Mouse (Mus musculus): Measurements from ENCODE around the gene Dctn2.
"Not testable (repeated sequence)": the region's sequence is repeated elsewhere in the genome, so short reads cannot be mapped to it uniquely, and the experiment has no call there.

Gene Dctn2

GRCm38 (mm10) chr10:127290307-127290929, 24.2 kb downstream of the Dctn2 start:
- DNase-seq, result peak; percentile 100

GRCm38 (mm10) chr10:127290930-127291880, 25.0 kb downstream of the Dctn2 start:
- DNase-seq, result peak; percentile 78

DNA sequence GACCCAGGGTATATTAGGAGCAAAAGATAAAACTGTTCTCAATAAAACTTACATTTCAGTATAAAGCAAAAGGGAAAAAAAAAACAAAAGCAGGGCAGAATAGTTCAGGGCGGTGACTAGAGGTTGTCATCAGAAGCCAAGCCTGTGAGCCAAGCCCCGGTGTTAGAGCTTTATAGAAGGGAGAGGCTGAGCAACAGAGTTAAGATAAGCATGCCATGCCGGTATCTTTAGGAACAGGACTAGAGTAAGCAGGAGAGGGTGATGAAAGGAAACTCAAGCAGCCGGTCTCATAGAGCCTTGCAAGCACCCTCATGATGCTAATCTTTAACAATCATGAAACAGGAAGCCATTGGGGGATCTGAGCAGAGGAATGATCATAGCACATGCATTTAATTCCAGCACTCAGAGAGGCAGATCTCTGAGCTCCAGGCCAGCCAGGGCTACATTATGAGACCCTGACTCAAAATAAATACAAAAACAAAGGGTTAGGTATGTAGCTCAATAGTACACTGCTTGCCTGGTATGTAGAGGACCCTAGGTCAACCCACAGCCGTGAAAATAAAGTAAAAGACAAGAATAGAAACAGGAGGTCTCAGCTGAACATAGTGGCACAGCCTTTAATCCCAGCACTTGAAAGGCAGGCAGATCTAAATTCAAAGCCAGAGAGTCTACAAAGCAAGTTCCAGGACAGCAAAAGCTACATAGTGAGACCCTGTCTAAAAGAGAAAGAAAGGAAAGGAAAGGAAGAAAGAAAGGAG, 25.9 kb downstream of the Dctn2 start:
- DNase-seq, result peak; percentile 5

- no peak for DNase-seq
Measured at GRCm38 (mm10) chr10:127292987-127293538, 26.9 kb downstream of the Dctn2 start.

GRCm38 (mm10) chr10:127293590-127294113, 27.5 kb downstream of the Dctn2 start:
- no peak for DNase-seq

DNA sequence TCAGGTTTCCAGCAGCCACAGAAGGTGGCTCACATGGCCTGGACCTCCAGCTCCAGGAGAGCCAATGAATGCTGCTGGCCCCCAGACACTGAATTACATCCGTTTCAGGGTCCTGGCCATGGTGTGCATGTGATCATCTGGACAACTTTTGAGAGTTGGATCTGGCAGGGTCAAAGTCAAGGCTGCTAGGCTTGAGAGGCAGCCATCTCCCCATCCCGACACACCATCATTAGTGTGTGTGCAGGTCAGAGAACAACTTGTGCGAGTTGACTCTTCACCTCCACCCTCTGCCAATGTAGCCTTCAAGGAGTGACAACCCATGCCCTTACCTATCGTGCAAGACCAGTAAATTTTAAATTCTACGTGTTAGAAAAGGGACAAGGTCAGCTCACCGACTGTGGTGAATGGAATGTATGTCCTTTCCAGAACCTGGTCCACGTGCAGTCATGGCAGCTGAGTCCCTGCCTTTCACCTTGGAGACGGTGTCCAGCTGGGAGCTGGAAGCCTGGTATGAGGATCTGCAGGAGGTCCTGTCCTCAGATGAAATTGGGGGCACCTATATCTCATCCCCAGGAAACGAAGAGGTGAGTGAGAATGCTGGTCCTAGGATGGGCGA, 28.8 kb downstream of the Dctn2 start:
- peak; percentile 9 for DNase-seq

DNA sequence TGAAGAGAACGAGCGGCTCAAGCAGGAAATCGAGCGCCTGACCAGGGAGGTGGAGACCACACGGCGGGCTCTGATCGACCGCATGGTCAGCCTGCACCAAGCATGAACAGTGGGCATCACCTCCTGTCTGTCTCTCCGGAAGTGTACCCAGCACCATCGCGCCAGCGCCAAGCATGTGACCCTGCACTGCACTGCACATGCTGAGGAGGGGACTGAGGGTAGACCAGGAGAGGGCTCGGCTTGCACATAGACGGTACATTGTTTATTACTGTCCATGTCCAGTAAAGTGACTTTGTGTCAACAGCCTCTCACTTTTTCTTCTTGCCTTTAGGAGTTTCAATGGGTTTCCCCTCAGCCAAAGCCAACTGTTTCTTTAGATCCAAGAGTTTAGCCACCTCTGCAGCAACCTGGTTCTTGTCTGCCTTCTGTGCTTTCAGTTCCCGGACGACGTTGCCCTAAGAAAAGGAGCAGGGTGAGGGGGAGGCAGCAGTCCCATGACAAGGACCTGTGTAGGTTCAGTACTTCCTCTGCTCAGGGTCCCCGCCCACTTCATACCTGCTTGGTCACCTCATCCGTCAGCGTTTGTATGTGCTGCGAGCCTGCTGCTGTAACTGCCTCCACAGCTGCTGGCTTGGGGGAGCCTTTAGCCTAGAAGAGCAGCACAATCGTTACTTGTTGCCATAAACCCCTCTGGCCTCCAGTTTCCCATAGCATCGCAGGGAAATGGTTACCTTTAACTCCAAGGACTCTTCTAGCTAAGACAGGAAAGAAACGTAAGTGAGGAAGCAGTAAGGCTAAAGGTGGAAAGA, 30.0 kb downstream of the Dctn2 start:
- peak; percentile 6 for DNase-seq

- peak; percentile 4 for DNase-seq
Measured at GRCm38 (mm10) chr10:127297015-127297871, 31.1 kb downstream of the Dctn2 start.

DNA sequence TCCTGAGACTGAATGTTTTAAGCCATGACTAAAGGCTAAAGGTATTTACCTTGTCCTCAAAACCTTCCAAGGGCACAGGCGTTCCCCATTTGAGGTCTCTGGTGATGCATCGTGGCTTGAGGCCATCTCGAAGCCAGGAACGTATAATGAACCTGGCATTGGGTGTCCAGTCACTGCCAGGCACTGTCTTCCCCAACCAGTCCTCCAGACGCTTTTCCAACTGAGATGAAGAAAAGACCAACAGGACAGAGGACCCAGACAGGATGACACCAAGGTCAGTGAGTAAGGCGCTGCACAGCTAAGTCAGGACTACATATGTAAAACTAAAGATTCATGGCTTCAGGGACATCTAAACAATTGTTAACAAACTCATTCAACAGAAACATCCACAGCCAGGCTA, 34.2 kb downstream of the Dctn2 start:
- no peak for DNase-seq

DNA sequence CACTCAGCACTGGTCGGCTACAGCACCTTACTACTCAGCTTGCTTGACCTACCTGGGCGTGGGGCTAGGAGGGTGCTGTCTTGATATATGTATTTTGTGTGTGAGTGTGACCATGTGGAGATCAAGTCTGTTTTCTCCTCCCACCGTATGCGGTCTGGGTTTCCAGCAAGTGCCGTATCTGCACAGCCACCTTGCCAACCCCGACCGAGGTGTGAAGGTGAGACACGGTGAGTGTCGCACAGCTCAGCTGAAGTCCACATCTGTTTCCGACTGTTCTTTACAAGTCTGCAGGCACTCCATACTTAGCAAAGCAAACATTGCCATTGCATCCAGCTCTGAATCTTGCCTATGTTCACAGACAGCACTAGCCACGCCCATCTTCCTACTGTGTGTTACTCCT, 37.0 kb downstream of the Dctn2 start:
- no peak for DNase-seq

GRCm38 (mm10) chr10:127309167-127309566, 43.0 kb downstream of the Dctn2 start:
- DNase-seq, result not testable (repeated sequence)

DNA sequence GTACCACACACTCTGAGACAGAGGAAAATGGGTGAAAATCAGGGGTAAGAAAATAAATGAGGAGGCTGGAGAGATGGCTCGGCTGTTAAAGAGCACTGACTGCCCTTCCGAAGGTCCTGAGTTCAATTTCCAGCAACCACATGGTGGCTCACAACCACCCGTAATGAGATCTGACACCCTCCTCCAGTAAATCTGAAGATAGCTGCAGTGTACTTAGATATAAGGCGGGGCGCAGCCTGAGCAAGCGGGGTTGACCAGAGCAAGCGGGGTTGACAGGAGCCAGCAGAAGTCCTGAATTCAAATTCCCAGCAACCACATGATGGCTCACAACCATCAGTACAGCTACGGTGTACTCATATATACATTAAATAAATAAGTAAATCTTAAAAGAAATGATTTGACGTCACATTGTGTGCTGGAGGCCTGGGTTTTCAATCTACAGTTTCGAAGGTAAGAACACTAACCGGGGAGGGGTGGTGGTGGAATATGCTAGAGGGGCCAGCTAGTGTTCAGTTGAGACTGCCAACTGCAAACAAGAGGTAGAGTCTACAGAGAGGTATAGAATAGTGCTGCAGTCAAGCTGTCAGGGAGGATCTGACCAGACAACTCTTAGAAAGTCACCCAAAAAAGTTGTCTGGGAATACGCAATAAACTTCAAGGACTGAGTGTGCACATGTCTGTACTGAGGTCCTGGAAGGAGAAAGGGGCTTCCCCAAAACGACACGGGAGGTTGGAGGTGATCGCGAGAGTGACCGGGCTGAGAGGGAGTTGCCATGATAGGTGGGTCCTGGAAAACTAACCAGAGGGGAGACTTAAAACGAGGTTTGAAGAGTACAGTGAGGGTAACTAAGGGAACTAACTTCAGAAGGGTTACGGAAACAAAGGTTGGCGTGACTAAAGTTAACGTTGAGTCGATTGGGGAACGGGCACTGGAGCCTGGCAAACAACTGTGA, 44.6 kb downstream of the Dctn2 start:
- no peak for DNase-seq

- DNase-seq, result peak; percentile 95
Measured at GRCm38 (mm10) chr10:127311476-127312355, 45.5 kb downstream of the Dctn2 start, which contains the start of gene Mars. Mars (minus strand) TSS chr10:127311786.

- DNase-seq, result peak; percentile 88
Measured at GRCm38 (mm10) chr10:127312356-127312676, 46.1 kb downstream of the Dctn2 start.

- no peak for DNase-seq
Measured at GRCm38 (mm10) chr10:127312858-127313257, 46.7 kb downstream of the Dctn2 start.

- not testable (repeated sequence) for DNase-seq
Measured at GRCm38 (mm10) chr10:127313516-127313915, 47.3 kb downstream of the Dctn2 start.

- DNase-seq, result not testable (repeated sequence)
Measured at GRCm38 (mm10) chr10:127314950-127315349, 48.8 kb downstream of the Dctn2 start.

- DNase-seq, result no peak
Measured at GRCm38 (mm10) chr10:127317277-127317676, 51.1 kb downstream of the Dctn2 start.
